Mouse (Mus musculus): Measurements from ENCODE around the gene Prickle4. TPM values are rescaled to one million over a fixed set of nuclear protein-coding genes. Genes with fewer than 3 reads are reported as not detected.

Prickle4 gene
- polyA plus RNA-seq, 1 experiment from 2014 or later = 1.0 TPM

- peak; percentile 81 for ATAC-seq (ENCODE audit: insufficient read depth, low FRiP score)
Measured at GRCm38 (mm10) chr17:47736856-47737255, 42.3 kb upstream of the Prickle4 start, which contains the start of gene Tfeb. Tfeb (plus strand) TSS chr17:47737030.

GRCm38 (mm10) chr17:47735553-47736100 is 41.1 kb upstream of the Prickle4 start:
- Histone ChIP-seq H3K36me3 (ENCODE audit: control insufficient read depth, insufficient read depth, low read length) (no peaks in the 10 kb centered on the region), H3K9me3 (replicated peaks; ENCODE audit: control insufficient read depth, low read length) (no peaks in the 10 kb centered on the region), H3K27me3 (ENCODE audit: control insufficient read depth, insufficient read depth, low read length) (no peaks in the 10 kb centered on the region), H3K4me3 (replicated peaks; ENCODE audit: low read length) (no peak overlapping the region), H3K4me1 (ENCODE audit: control insufficient read depth, insufficient read depth, low read length) (peaks cover 8% of the 10 kb centered on the region), H3K4me2 (ENCODE audit: low read depth, low read length) (no peak overlapping the region), H3K27ac (ENCODE audit: low read length) (no peak overlapping the region), H3K9ac (ENCODE audit: low read length) (no peak overlapping the region)
- WGBS = 68% methylated on average over 14 of the region's 14 CpGs
- ATAC-seq (ENCODE audit: insufficient read depth, low FRiP score) = no peak

More at GRCm38 (mm10) chr17:47736856-47737255, 42.3 kb upstream of the Prickle4 start, which contains the start of gene Tfeb:
- Histone ChIP-seq H3K4me1 (ENCODE audit: control insufficient read depth, insufficient read depth, low read length) (peaks cover 8% of the 10 kb centered on the region), H3K27ac (ENCODE audit: low read length) (peak within 1 kb of the TSS; percentile 80), H3K27me3 (ENCODE audit: control insufficient read depth, insufficient read depth, low read length) (no peaks in the 10 kb centered on the region), H3K4me2 (ENCODE audit: low read depth, low read length) (peak within 1 kb of the TSS; percentile 73), H3K9ac (ENCODE audit: low read length) (peak within 1 kb of the TSS; percentile 77), H3K36me3 (ENCODE audit: control insufficient read depth, insufficient read depth, low read length) (no peaks in the 10 kb centered on the region), H3K9me3 (replicated peaks; ENCODE audit: control insufficient read depth, low read length) (no peaks in the 10 kb centered on the region), H3K4me3 (replicated peaks; ENCODE audit: low read length) (peak within 1 kb of the TSS; percentile 69)
- under 1% methylated on average over 47 of the region's 47 CpGs for WGBS

DNA sequence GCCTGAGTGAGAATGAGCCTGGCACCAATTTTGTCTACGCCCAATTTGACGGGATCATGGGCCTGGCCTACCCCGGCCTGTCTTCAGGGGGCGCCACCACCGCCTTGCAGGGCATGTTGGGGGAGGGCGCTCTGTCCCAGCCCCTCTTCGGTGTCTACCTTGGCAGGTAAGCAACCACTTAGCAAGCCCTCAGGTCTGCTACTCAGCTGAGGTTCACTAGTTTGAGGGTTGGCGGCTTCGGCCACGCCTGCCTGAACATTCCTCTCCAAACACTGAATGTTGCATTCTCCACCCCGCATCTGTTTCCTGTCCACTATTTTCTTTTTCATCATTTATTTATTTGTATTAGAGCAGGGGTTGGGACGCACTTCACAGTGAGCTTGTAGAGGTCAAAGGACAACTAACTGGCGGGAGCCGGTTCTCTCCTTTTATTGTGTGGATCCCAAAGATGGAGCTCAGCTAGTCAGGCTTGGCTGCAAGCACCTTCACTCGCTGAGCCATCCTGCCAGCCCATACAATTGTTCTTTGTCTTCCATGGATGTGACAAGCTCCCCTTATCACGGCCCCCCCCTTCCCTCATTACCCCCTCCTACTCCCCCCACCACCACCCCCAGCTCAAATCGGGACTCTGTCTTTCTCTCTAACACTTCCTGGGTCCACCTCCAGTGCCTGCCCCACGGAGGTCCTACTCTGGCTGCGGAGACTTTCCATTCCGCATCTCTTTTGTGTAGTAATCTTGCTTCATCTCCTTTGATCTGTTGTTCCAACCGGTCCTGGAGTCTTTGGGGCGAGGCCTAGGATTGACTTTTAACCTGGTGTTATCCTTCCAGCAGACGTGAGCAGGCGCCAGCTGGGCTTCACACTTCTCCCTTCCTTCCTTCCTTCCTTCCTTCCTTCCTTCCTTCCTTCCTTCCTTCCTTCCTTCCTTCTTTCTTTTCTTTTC is 36.4 kb upstream of the Prickle4 start:
- Histone ChIP-seq H3K27ac (ENCODE audit: low read length) (no peak overlapping the region), H3K36me3 (ENCODE audit: control insufficient read depth, insufficient read depth, low read length) (no peaks in the 10 kb centered on the region), H3K9ac (ENCODE audit: low read length) (no peak overlapping the region), H3K4me1 (ENCODE audit: control insufficient read depth, insufficient read depth, low read length) (no peaks in the 10 kb centered on the region), H3K4me3 (replicated peaks; ENCODE audit: low read length) (no peak overlapping the region), H3K9me3 (replicated peaks; ENCODE audit: control insufficient read depth, low read length) (no peaks in the 10 kb centered on the region), H3K27me3 (ENCODE audit: control insufficient read depth, insufficient read depth, low read length) (no peaks in the 10 kb centered on the region), H3K4me2 (ENCODE audit: low read depth, low read length) (no peak overlapping the region)
- 50% methylated on average over 24 of the region's 24 CpGs for WGBS
- no peak for ATAC-seq (ENCODE audit: insufficient read depth, low FRiP score)

- no peaks in the 10 kb centered on the region for H3K36me3 ChIP-seq (ENCODE audit: control insufficient read depth, insufficient read depth, low read length)
- no peaks in the 10 kb centered on the region for H3K9me3 ChIP-seq (replicated peaks; ENCODE audit: control insufficient read depth, low read length)
- 65% methylated on average over 11 of the region's 11 CpGs for WGBS
- 0 out of 2 replicates have a peak within 1 kb of the TSS, but pooled peaks have one; percentile 24 for H3K4me2 ChIP-seq (ENCODE audit: low read depth, low read length)
- H3K27me3 ChIP-seq (ENCODE audit: control insufficient read depth, insufficient read depth, low read length) = no peaks in the 10 kb centered on the region
- H3K4me3 ChIP-seq (replicated peaks; ENCODE audit: low read length) = 0 out of 2 replicates have a peak within 1 kb of the TSS, but pooled peaks have one; percentile 10
- no peaks in the 10 kb centered on the region for H3K4me1 ChIP-seq (ENCODE audit: control insufficient read depth, insufficient read depth, low read length)
- no peak within 1 kb of the TSS for H3K9ac ChIP-seq (ENCODE audit: low read length)
- ATAC-seq (ENCODE audit: insufficient read depth, low FRiP score) = peak; percentile 70
- H3K27ac ChIP-seq (ENCODE audit: low read length) = no peak within 1 kb of the TSS
Measured at GRCm38 (mm10) chr17:47726566-47726965, 32.0 kb upstream of the Prickle4 start, which contains the start of gene Pgc. Pgc (plus strand) TSS chr17:47726842.

- Histone ChIP-seq H3K4me1 (ENCODE audit: control insufficient read depth, insufficient read depth, low read length) (no peaks in the 10 kb centered on the region), H3K9me3 (replicated peaks; ENCODE audit: control insufficient read depth, low read length) (no peaks in the 10 kb centered on the region), H3K27ac (ENCODE audit: low read length) (no peak overlapping the region), H3K36me3 (ENCODE audit: control insufficient read depth, insufficient read depth, low read length) (no peaks in the 10 kb centered on the region), H3K4me3 (replicated peaks; ENCODE audit: low read length) (no peak overlapping the region), H3K4me2 (ENCODE audit: low read depth, low read length) (no peak overlapping the region), H3K9ac (ENCODE audit: low read length) (no peak overlapping the region), H3K27me3 (ENCODE audit: control insufficient read depth, insufficient read depth, low read length) (no peaks in the 10 kb centered on the region)
- 72% methylated on average over 4 of the region's 4 CpGs for WGBS
- ATAC-seq (ENCODE audit: insufficient read depth, low FRiP score) = no peak
Measured at GRCm38 (mm10) chr17:47721183-47721582, 26.6 kb upstream of the Prickle4 start.

DNA sequence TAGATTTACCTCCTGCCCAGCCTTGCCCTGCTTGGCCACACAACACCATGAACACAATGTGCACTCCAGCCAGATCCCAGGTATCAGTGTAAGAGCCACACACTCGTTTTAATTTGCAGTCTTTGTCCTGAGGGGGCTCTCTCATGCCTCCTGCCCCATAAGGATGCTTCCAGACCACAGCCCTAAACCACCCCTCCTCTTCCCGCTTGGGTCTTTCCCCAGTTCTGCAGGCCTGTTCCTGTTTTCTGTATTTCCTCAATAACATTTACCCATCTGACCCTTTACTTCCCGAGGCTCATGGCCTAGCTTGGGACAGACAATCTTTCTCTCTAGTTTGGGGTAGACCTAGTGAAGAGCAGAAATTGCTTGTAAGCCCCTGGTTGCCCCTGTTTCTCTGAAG is 20.5 kb upstream of the Prickle4 start:
- Histone ChIP-seq H3K4me2 (ENCODE audit: low read depth, low read length) (no peak overlapping the region), H3K9ac (ENCODE audit: low read length) (no peak overlapping the region), H3K27ac (ENCODE audit: low read length) (no peak overlapping the region), H3K36me3 (ENCODE audit: control insufficient read depth, insufficient read depth, low read length) (no peaks in the 10 kb centered on the region), H3K27me3 (ENCODE audit: control insufficient read depth, insufficient read depth, low read length) (no peaks in the 10 kb centered on the region), H3K9me3 (replicated peaks; ENCODE audit: control insufficient read depth, low read length) (no peaks in the 10 kb centered on the region), H3K4me3 (replicated peaks; ENCODE audit: low read length) (no peak overlapping the region), H3K4me1 (ENCODE audit: control insufficient read depth, insufficient read depth, low read length) (no peaks in the 10 kb centered on the region)
- no peak for ATAC-seq (ENCODE audit: insufficient read depth, low FRiP score)
- 49% methylated on average over 3 of the region's 3 CpGs for WGBS

DNA sequence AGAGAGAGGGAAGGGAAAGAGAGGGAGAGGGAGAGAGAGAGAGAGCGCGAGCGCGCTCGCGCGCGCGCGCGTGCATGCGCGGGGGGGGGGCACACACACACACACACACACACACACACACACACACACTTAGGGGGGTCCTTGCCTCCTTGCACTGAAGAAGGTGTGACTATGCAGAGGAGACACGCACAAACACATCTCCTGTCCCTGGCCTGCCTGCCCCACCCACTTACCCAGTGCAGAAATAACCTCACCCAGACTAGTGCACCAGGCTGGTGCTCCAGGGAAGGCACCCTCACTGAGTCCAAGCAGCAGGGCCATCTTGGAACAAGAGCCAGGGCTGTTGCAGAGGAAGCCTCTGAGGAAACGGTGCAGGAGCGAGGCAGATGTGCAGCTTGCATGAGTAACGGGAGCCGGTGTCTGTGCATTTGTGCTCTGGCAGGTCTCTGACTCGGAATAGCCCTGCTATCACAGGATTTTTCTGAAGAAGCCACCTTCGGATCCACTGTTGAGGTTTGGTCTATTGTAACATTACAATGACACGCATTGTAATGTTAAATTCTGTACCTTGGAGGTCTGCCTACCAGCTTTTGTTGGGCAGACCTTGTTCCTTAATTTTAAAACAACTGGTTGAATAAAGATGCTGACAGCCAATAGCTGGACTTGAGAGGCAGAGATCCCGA is 18.5 kb upstream of the Prickle4 start:
- H3K27me3 ChIP-seq (ENCODE audit: control insufficient read depth, insufficient read depth, low read length) = no peaks in the 10 kb centered on the region
- H3K36me3 ChIP-seq (ENCODE audit: control insufficient read depth, insufficient read depth, low read length) = no peaks in the 10 kb centered on the region
- no peaks in the 10 kb centered on the region for H3K9me3 ChIP-seq (replicated peaks; ENCODE audit: control insufficient read depth, low read length)
- 56% methylated on average over 22 of the region's 22 CpGs for WGBS
- H3K27ac ChIP-seq (ENCODE audit: low read length) = no peak overlapping the region
- H3K4me3 ChIP-seq (replicated peaks; ENCODE audit: low read length) = no peak overlapping the region
- H3K4me1 ChIP-seq (ENCODE audit: control insufficient read depth, insufficient read depth, low read length) = peaks cover 8% of the 10 kb centered on the region; the same call in 1 of the 2 replicates
- H3K4me2 ChIP-seq (ENCODE audit: low read depth, low read length) = no peak overlapping the region
- ATAC-seq (ENCODE audit: insufficient read depth, low FRiP score) = no peak
- no peak overlapping the region for H3K9ac ChIP-seq (ENCODE audit: low read length)

DNA sequence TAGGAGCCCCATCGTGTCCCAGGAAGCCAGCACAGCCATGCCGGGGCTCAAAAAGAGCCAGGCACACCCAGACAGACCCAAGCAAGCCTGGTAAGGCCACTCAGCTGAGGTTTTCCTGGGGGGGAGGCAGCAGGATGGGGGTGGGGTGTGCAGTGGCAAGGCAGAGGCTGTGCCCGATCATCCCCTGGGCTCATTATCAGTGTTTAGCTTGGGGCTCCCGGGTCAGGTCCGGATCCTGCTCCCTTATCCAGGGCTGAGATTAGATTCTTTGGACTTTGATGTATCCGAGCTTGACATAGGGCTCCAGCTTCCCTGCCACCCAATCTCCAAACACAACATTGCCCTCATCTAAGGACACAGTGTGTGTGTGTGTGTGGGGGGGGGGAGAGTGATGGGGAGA is 17.3 kb upstream of the Prickle4 start:
- Histone ChIP-seq H3K9me3 (replicated peaks; ENCODE audit: control insufficient read depth, low read length) (no peaks in the 10 kb centered on the region), H3K27me3 (ENCODE audit: control insufficient read depth, insufficient read depth, low read length) (no peaks in the 10 kb centered on the region), H3K36me3 (ENCODE audit: control insufficient read depth, insufficient read depth, low read length) (no peaks in the 10 kb centered on the region), H3K4me3 (replicated peaks; ENCODE audit: low read length) (no peak overlapping the region), H3K4me2 (ENCODE audit: low read depth, low read length) (no peak overlapping the region), H3K27ac (ENCODE audit: low read length) (no peak overlapping the region), H3K4me1 (ENCODE audit: control insufficient read depth, insufficient read depth, low read length) (peaks cover 10% of the 10 kb centered on the region; the same call in 1 of the 2 replicates), H3K9ac (ENCODE audit: low read length) (no peak overlapping the region)
- ATAC-seq (ENCODE audit: insufficient read depth, low FRiP score) = 0 out of 2 replicates have a peak, but pooled peaks have one; percentile 19
- 37% methylated on average over 6 of the region's 6 CpGs for WGBS

All from stomach, embryonic 16.5 days (tissue).